Mouse (Mus musculus): ENCODE measurements at regions not wholly inside any gene's neighbourhood (a gene's known extent, or its start where the extent isn't known, plus 50 kb on each side); places are given as distances from the start of the nearest gene placed in this dataset.

DNA sequence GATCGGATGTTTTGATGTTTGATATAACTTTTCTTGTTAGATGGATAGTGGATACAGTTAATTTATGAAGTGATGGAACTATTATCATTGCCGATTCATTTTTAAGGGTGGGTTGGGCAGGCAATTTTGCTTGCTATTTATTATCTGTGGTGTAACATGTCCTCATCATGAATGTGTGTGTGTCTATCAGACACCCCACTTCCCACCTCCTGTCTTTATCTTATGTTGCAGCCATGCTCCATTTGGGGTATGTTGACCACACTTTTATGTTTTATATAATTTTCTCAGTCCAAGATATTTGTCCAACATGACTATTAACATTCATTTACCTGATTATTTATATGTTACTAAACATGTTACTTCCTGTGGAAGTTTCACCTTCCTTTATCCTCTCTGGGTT lies 175.6 kb upstream of the Tpm3-rs7 start:
- TF ChIP-seq CTCF (IDR thresholded peaks at IDR 0.05; ENCODE audit: control insufficient read depth, insufficient read depth, insufficient replicate concordance, low read depth, low read length) (no peak), POLR2A (IDR thresholded peaks at IDR 0.05; ENCODE audit: control insufficient read depth, low read depth, low read length) (no peak)
